Mouse (Mus musculus): ENCODE data around the gene Tbck.

- TF ChIP-seq CTCF (IDR thresholded peaks at IDR 0.05; ENCODE audit: low read depth, low read length) = no peak
- TF ChIP-seq POLR2A (IDR thresholded peaks at IDR 0.05; ENCODE audit: borderline replicate concordance, low read depth, low read length) = no peak
Measured at GRCm38 (mm10) chr3:132838656-132839417, 154.9 kb downstream of the Tbck start.
